Mouse (Mus musculus) olfactory bulb, adult 2 months (tissue): ENCODE measurements at regions not wholly inside any gene's neighbourhood (a gene's known extent, or its start where the extent isn't known, plus 50 kb on each side); places are given as distances from the start of the nearest gene placed in this dataset.

Source experiments
- CTCF ChIP-seq: fragments of 200-500 bp; IDR thresholded peaks from 2 replicates; pipeline ENCODE4 v1.5.1; 2012; ENCODE audit warnings: low read depth, mild to moderate bottlenecking, low read length, moderate library complexity; ENCODE audit not compliant: insufficient read depth
- POLR2A ChIP-seq: fragments of 200-500 bp; IDR thresholded peaks from 2 replicates; pipeline ENCODE4 v1.6.1; 2012; ENCODE audit warnings: mild to moderate bottlenecking, low read depth, low read length, moderate library complexity; ENCODE audit not compliant: insufficient read depth

DNA sequence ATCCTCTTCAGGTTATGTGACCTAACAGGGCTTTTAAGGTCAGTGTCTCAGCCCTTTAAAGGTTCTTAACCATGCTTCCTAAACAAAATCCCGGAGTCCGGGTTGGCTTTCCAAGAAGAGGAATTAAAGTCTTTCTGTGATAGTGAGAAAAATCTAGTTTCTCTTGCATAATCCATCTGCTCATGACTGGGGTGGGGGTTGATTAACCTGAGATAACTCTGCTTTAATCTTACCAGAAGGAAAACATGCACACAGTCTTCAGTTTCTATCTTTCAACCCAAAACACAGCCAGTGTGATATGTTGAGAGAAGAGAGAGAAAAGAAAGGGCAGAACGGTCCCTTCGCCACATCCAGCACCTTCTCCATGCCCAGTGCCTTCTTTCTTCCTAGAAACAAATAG lies 508.8 kb downstream of the Pdcd6ip start:
- TF ChIP-seq CTCF = no peak
- TF ChIP-seq POLR2A = no peak
